Comparison of ENCODE assay signal across 7 mouse cellular contexts in the genomic region with DNA sequence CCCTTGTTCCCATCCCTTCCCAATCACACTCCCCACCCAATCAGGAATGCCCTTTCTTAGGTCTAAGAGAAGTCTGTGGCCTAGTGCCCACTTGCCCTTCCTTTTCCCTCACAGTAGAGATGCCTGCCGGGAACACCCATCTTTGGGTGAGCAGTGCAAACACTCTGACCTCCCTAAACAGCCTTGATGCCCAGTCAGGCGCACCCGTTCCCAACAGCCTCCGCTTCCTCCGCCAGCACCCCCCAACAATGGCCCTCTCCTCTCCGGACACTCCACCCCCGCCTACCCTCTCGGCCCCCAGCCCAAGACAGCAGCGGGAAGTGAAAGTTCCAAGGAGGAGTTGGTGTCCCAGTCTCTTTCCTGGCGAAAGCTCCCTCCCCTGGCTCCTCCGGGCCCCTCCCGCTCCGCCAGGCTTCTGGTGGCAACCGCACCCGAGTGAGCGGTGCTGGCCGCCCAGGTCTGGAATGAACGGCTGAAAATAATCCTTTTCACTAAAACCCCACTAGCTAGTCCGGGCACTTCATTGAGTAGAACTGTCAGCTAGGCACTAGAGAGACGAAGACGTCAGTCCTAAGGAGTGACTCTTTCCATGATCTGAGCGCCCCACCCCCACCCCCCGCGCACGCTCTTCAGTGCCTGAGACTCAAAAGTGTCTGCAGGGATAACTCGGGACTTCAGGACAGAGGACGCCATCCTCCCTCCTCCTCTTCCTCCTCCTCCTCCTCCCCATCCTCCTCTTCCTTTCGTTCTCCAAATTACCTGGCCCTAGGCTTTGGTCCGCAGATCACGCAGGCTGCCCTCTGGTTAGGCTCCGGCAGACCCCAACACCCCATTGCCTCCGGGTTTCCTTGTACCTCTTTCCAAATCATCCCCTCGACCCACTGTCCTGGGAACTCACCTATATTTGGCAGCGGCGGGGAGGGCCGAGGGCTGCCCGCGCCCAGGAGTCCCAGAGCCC. TPM values are rescaled to one million over a fixed set of nuclear protein-coding genes. Genes with fewer than 3 reads are reported as not detected.
DNase-seq lines count a peak whose midpoint lies in the region; ATAC-seq lines count a peak whose summit lies in the region.

No protein-coding gene starts in this region.

- whole genome bisulfite sequencing in embryonic facial prominence, embryonic 12.5 days = under 1% methylated on average over 38 of the region's 38 CpGs
- WGBS in heart, embryonic 16.5 days = 1% methylated on average over 38 of the region's 38 CpGs
- WGBS in midbrain, embryonic 10.5 days = under 1% methylated on average over 38 of the region's 38 CpGs

- H3K27me3 ChIP-seq in embryonic facial prominence, embryonic 12.5 days = peaks cover 44% of the 10 kb centered on the region
- peaks cover 16% of the 10 kb centered on the region for H3K27me3 ChIP-seq in heart, embryonic 16.5 days (ENCODE audit: control insufficient read depth, insufficient read depth, low read length)
- H3K27me3 ChIP-seq in midbrain, embryonic 10.5 days (ENCODE audit: low read depth, poor library complexity, severe bottlenecking) = peaks cover 59% of the 10 kb centered on the region

- H3K4me2 ChIP-seq in embryonic facial prominence, embryonic 12.5 days (replicated peaks) = peak overlapping the region; percentile 97
- peak overlapping the region; percentile 99 for H3K4me2 ChIP-seq in heart, embryonic 16.5 days (ENCODE audit: low read depth, low read length)

- H3K36me3 ChIP-seq in embryonic facial prominence, embryonic 12.5 days = peaks cover 28% of the 10 kb centered on the region
- H3K36me3 ChIP-seq in heart, embryonic 16.5 days (ENCODE audit: control insufficient read depth, insufficient read depth) = peaks cover 3% of the 10 kb centered on the region; the same call in 1 of the 2 replicates
- H3K36me3 ChIP-seq in midbrain, embryonic 10.5 days = peaks cover 19% of the 10 kb centered on the region; the same call in 1 of the 2 replicates

- peaks cover 17% of the 10 kb centered on the region for H3K4me1 ChIP-seq in embryonic facial prominence, embryonic 12.5 days
- peaks cover 8% of the 10 kb centered on the region for H3K4me1 ChIP-seq in heart, embryonic 16.5 days (ENCODE audit: control insufficient read depth, insufficient read depth, low read length)
- peaks cover 37% of the 10 kb centered on the region for H3K4me1 ChIP-seq in midbrain, embryonic 10.5 days

- H3K9me3 ChIP-seq in embryonic facial prominence, embryonic 12.5 days = no peaks in the 10 kb centered on the region
- no peaks in the 10 kb centered on the region for H3K9me3 ChIP-seq in heart, embryonic 16.5 days (replicated peaks; ENCODE audit: control insufficient read depth, low read length)
- H3K9me3 ChIP-seq in midbrain, embryonic 10.5 days (replicated peaks) = no peaks in the 10 kb centered on the region

- peak; percentile 63 for DNase-seq in ES-CJ7 (ENCODE audit: low read depth, low spot score)
- DNase-seq in adipocyte (ENCODE audit: low spot score) = peak; percentile 72
- peak; percentile 79 for DNase-seq in kidney, postnatal 14 days
- DNase-seq in midbrain, embryonic 10.5 days (ENCODE audit: low spot score) = peak; percentile 41
- no peak for DNase-seq in layer of hippocampus, postnatal 36 days

- peak overlapping the region; percentile 46; the same call in 1 of the 2 replicates for H3K27ac ChIP-seq in embryonic facial prominence, embryonic 12.5 days
- peak overlapping the region; percentile 73 for H3K27ac ChIP-seq in heart, embryonic 16.5 days (ENCODE audit: low read length)
- H3K27ac ChIP-seq in midbrain, embryonic 10.5 days (replicated peaks) = peak overlapping the region; percentile 79

- peak overlapping the region; percentile 66 for H3K4me3 ChIP-seq in embryonic facial prominence, embryonic 12.5 days
- H3K4me3 ChIP-seq in heart, embryonic 16.5 days (ENCODE audit: low read length) = peak overlapping the region; percentile 86
- H3K4me3 ChIP-seq in midbrain, embryonic 10.5 days = peak overlapping the region; percentile 64

- H3K9ac ChIP-seq in embryonic facial prominence, embryonic 12.5 days = peak overlapping the region; percentile 65
- peak overlapping the region; percentile 79 for H3K9ac ChIP-seq in heart, embryonic 16.5 days (ENCODE audit: low read length)

- no peak for ATAC-seq in embryonic facial prominence, embryonic 12.5 days (ENCODE audit: insufficient number of reproducible peaks, insufficient read depth, low FRiP score, low TSS enrichment)
- peak; percentile 11; the same call in 1 of the 2 replicates for ATAC-seq in heart, embryonic 16.5 days (replicated peaks; ENCODE audit: extremely low read depth, insufficient read depth, low FRiP score)

RNA-seq across cellular contexts. Expression of a gene that starts 0.6 kb away (rescaled TPM):
- 42.7 and 45.5 TPM in 2 replicates for polyA plus RNA-seq in embryonic facial prominence, embryonic 12.5 days (2016; fragmentation: Nextera tagmentation; extraction: Ambion mirVana)
- polyA plus RNA-seq in heart, embryonic 16.5 days (2015; fragmentation: Nextera tagmentation; extraction: Ambion mirVana) = 61.5 and 73.6 TPM in 2 replicates
- 30.5 and 34.9 TPM in 2 replicates for polyA plus RNA-seq in midbrain, embryonic 10.5 days (2016; fragmentation: Nextera tagmentation; extraction: Ambion mirVana)
- 100 to 1,000 TPM; 108 to 123 TPM for total RNA-seq in layer of hippocampus, postnatal 36 days (2021)

RNA-seq across cellular contexts. Expression of a gene that starts 11.4 kb away (rescaled TPM):
- polyA plus RNA-seq in embryonic facial prominence, embryonic 12.5 days (2016; fragmentation: Nextera tagmentation; extraction: Ambion mirVana) = 47.1 and 48.8 TPM in 2 replicates
- polyA plus RNA-seq in heart, embryonic 16.5 days (2015; fragmentation: Nextera tagmentation; extraction: Ambion mirVana) = 5.2 and 7.3 TPM in 2 replicates
- 20.5 and 21.9 TPM in 2 replicates for polyA plus RNA-seq in midbrain, embryonic 10.5 days (2016; fragmentation: Nextera tagmentation; extraction: Ambion mirVana)
- under 1 TPM; 0.56 to 0.62 TPM for total RNA-seq in layer of hippocampus, postnatal 36 days (2021)

RNA-seq across cellular contexts. Expression of a gene that starts 12.6 kb away (rescaled TPM):
- polyA plus RNA-seq in embryonic facial prominence, embryonic 12.5 days (2016; fragmentation: Nextera tagmentation; extraction: Ambion mirVana) = 0.13 and 0.38 TPM in 2 replicates
- polyA plus RNA-seq in heart, embryonic 16.5 days (2015; fragmentation: Nextera tagmentation; extraction: Ambion mirVana) = not detected in 2 replicates
- polyA plus RNA-seq in midbrain, embryonic 10.5 days (2016; fragmentation: Nextera tagmentation; extraction: Ambion mirVana) = 0.11 and 0.12 TPM in 2 replicates
- under 1 TPM in 1 of 2 experiments, not detected in 1; 0.43 TPM for total RNA-seq in layer of hippocampus, postnatal 36 days (2021)

RNA-seq across cellular contexts. Expression of a gene that starts 15.9 kb away (rescaled TPM):
- polyA plus RNA-seq in embryonic facial prominence, embryonic 12.5 days (2016; fragmentation: Nextera tagmentation; extraction: Ambion mirVana) = 0.32 and 0.57 TPM in 2 replicates
- 0.06 and 0.21 TPM in 2 replicates for polyA plus RNA-seq in heart, embryonic 16.5 days (2015; fragmentation: Nextera tagmentation; extraction: Ambion mirVana)
- 0.11 and 0.20 TPM in 2 replicates for polyA plus RNA-seq in midbrain, embryonic 10.5 days (2016; fragmentation: Nextera tagmentation; extraction: Ambion mirVana)
- not detected for total RNA-seq in layer of hippocampus, postnatal 36 days (2021)

RNA-seq across cellular contexts. Expression of a gene that starts 26.4 kb away (rescaled TPM):
- polyA plus RNA-seq in embryonic facial prominence, embryonic 12.5 days (2016; fragmentation: Nextera tagmentation; extraction: Ambion mirVana) = 12.8 and 15.8 TPM in 2 replicates
- 0.89 and 1.1 TPM in 2 replicates for polyA plus RNA-seq in heart, embryonic 16.5 days (2015; fragmentation: Nextera tagmentation; extraction: Ambion mirVana)
- polyA plus RNA-seq in midbrain, embryonic 10.5 days (2016; fragmentation: Nextera tagmentation; extraction: Ambion mirVana) = 3.9 and 7.0 TPM in 2 replicates
- 10 to 100 TPM; 67.0 to 69.9 TPM for total RNA-seq in layer of hippocampus, postnatal 36 days (2021)

Comparison
In these comparisons a context has a peak if more than half of its experiments do, and no peak if none do; other contexts are left out.
1. DNase-seq: peak in ES-CJ7 (single experiment), adipocyte (single experiment), kidney, postnatal 14 days (single experiment) and midbrain, embryonic 10.5 days (single experiment); none in layer of hippocampus, postnatal 36 days (0 of 2).
2. Peak in every context shown above with its lines, with median percentiles within 50 percentile points of each other: H3K27ac ChIP-seq and H3K4me3 ChIP-seq.